Mouse (Mus musculus) kidney, embryonic 15.5 days (tissue): Measurements from ENCODE around the gene Mlycd. TPM values are rescaled to one million over a fixed set of nuclear protein-coding genes. Genes with fewer than 3 reads are reported as not detected.
A peak's percentile ranks its signal among the peaks of the same experiment; 100 is the strongest.

Experiments used
- ATAC-seq: fragments of 200-750 bp; cut with Nextera tagmentation; replicated peaks from 2 replicates; pipeline ENCODE4 v1.8.0; 2017; ENCODE audit warnings: moderate TSS enrichment; ENCODE audit not compliant: low FRiP score
- H3K27ac ChIP-seq: fragments of 300-500 bp; sonication (generic); 2 replicates; pipeline ENCODE4 v1.5.1; 2015; ENCODE audit warnings: mild to moderate bottlenecking, inconsistent platforms
- H3K27me3 ChIP-seq: fragments of 300-500 bp; sonication (generic); 2 replicates; pipeline ENCODE4 v1.6.1; 2015; ENCODE audit warnings: inconsistent platforms
- H3K36me3 ChIP-seq: fragments of 300-500 bp; sonication (generic); 2 replicates; pipeline ENCODE4 v1.6.1; 2015; ENCODE audit warnings: inconsistent platforms
- H3K4me1 ChIP-seq: fragments of 300-500 bp; sonication (generic); 2 replicates; pipeline ENCODE4 v1.6.1; 2015; ENCODE audit warnings: inconsistent platforms
- H3K4me2 ChIP-seq: fragments of 300-500 bp; sonication (generic); 2 replicates; pipeline ENCODE4 v1.6.1; 2015; ENCODE audit warnings: moderate library complexity, mild to moderate bottlenecking, inconsistent platforms
- H3K4me3 ChIP-seq: fragments of 300-500 bp; sonication (generic); replicated peaks from 2 replicates; pipeline ENCODE4 v1.5.1; 2015; ENCODE audit warnings: mild to moderate bottlenecking, inconsistent platforms
- H3K9ac ChIP-seq: fragments of 300-500 bp; sonication (generic); 2 replicates; pipeline ENCODE4 v1.6.1; 2015; ENCODE audit warnings: mild to moderate bottlenecking, inconsistent platforms
- H3K9me3 ChIP-seq: fragments of 300-500 bp; sonication (generic); replicated peaks from 2 replicates; pipeline ENCODE4 v1.6.1; 2016; ENCODE audit warnings: inconsistent platforms
- WGBS: fragments of 180-500 bp; shearing (Covaris S2); methylation state at CpG from one replicate; pipeline ENCODE4 v1.1.7; 2015; ENCODE audit warnings: mixed read lengths; 5-methylcytosine and 5-hydroxymethylcytosine counted together
- polyA plus RNA-seq: library from polyadenylated mRNA; unstranded; fragments of >200 nt; fragmentation: Nextera tagmentation; extraction: Ambion mirVana; gene quantifications from 2 replicates; pipeline ENCODE4 v1.2.1, GENCODE M21; 2015

Gene Mlycd
- polyA plus RNA-seq, 1 experiment from 2014 or later: 11.7 TPM

DNA sequence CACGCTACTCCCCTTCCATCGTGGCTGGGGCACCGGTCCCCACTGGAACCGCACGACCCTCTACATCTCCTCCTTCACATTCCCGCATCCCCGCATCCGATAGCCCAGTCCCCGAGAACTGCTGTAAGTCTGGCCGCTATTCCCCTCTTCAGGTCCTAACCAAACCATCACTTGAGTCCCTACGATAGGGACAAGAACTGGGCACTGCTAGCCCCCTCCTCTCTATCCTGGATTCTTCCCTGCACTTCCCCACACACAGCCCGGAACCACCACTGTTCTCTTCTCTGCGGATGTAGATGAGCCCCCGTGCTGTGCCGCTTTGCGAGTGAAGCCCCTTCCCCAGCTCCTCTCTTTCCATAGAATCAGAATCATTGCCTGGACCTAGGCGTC is 53.1 kb downstream of the Mlycd start:
- peak overlapping the region; percentile 98 for H3K4me2 ChIP-seq
- no peaks in the 10 kb centered on the region for H3K36me3 ChIP-seq
- no peak for ATAC-seq
- peaks cover 16% of the 10 kb centered on the region for H3K4me1 ChIP-seq
- WGBS: 2% methylated on average over 17 of the region's 17 CpGs
- H3K9me3 ChIP-seq: no peaks in the 10 kb centered on the region
- H3K9ac ChIP-seq: no peak overlapping the region
- H3K27me3 ChIP-seq: peaks cover 42% of the 10 kb centered on the region
- H3K4me3 ChIP-seq: peak overlapping the region; percentile 69
- H3K27ac ChIP-seq: no peak overlapping the region

- Histone ChIP-seq H3K4me2 (no peak overlapping the region), H3K9ac (no peak overlapping the region), H3K4me1 (peaks cover 16% of the 10 kb centered on the region), H3K27me3 (peaks cover 42% of the 10 kb centered on the region), H3K27ac (no peak overlapping the region), H3K4me3 (no peak overlapping the region), H3K9me3 (no peaks in the 10 kb centered on the region), H3K36me3 (no peaks in the 10 kb centered on the region)
- ATAC-seq: no peak
- WGBS: 82% methylated on average over 12 of the region's 12 CpGs
Measured at GRCm38 (mm10) chr8:119449627-119450026, 54.9 kb downstream of the Mlycd start.

- Histone ChIP-seq H3K36me3 (no peaks in the 10 kb centered on the region), H3K9me3 (no peaks in the 10 kb centered on the region), H3K4me1 (peaks cover 18% of the 10 kb centered on the region), H3K4me3 (no peak overlapping the region), H3K4me2 (no peak overlapping the region), H3K27me3 (peaks cover 34% of the 10 kb centered on the region), H3K9ac (no peak overlapping the region), H3K27ac (no peak overlapping the region)
- ATAC-seq: no peak
- 92% methylated on average over 4 of the region's 4 CpGs for WGBS
Measured at GRCm38 (mm10) chr8:119451131-119451530, 56.5 kb downstream of the Mlycd start.

DNA sequence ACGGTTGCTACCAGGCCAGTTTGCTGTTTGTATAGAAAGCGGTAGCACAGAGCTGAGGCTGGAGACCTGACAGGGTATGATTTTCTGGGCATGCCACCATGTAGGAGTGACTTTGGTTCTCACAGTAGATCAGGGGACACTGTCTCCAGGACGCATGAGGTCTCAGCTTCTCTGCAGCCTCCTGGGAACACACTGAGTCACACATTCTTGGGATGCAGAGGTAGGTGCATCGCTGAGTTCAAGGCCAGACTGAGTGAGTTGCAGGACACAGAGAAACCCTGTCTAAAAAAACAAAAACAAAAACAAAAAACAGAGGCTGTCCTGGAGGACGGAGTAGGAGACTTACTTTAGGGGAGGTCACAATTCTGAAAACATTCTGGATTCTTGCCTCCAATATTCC is 58.2 kb downstream of the Mlycd start:
- ATAC-seq: no peak
- WGBS: 84% methylated on average over 5 of the region's 5 CpGs
- Histone ChIP-seq H3K4me1 (peaks cover 6% of the 10 kb centered on the region; the same call in 1 of the 2 replicates), H3K4me2 (no peak overlapping the region), H3K9ac (no peak overlapping the region), H3K27me3 (peaks cover 24% of the 10 kb centered on the region), H3K27ac (no peak overlapping the region), H3K4me3 (no peak overlapping the region), H3K9me3 (no peaks in the 10 kb centered on the region), H3K36me3 (no peaks in the 10 kb centered on the region)

- Histone ChIP-seq H3K4me1 (peaks cover 10% of the 10 kb centered on the region; the same call in 1 of the 2 replicates), H3K4me3 (no peak overlapping the region), H3K9me3 (no peaks in the 10 kb centered on the region), H3K27me3 (0 out of 2 replicates have a peak, but pooled peaks cover 4% of the 10 kb centered on the region), H3K36me3 (no peaks in the 10 kb centered on the region), H3K4me2 (no peak overlapping the region), H3K9ac (no peak overlapping the region), H3K27ac (no peak overlapping the region)
- ATAC-seq: no peak
- 81% methylated on average over 5 of the region's 5 CpGs for WGBS
Measured at GRCm38 (mm10) chr8:119456045-119456444, 61.4 kb downstream of the Mlycd start.

DNA sequence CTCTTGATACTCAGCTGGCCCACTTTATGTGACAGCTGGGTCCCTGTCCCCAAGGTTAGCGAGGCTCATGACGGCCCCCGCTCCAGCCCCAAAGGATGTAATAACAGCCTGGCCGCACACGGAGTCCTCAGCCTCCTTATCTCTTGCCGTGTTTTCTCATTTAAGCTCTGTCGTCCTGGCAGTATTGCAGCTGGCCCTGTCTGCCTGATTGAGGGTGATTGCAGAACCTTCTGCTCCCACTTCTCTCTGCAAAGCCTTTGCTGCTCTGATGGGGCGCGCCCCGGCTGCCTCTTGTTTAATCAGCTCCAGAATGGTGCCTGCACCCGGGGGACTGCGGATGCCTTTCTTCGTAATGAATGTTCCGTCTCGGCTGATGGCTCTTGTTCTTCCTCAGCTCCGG is 65.0 kb downstream of the Mlycd start:
- H3K9ac ChIP-seq: no peak overlapping the region
- WGBS: 31% methylated on average over 16 of the region's 16 CpGs
- no peak overlapping the region for H3K27ac ChIP-seq
- peaks cover 25% of the 10 kb centered on the region for H3K4me1 ChIP-seq
- no peak overlapping the region for H3K4me2 ChIP-seq
- no peaks in the 10 kb centered on the region for H3K9me3 ChIP-seq
- peaks cover 7% of the 10 kb centered on the region; the same call in 1 of the 2 replicates for H3K27me3 ChIP-seq
- ATAC-seq: no peak
- H3K4me3 ChIP-seq: no peak overlapping the region
- H3K36me3 ChIP-seq: no peaks in the 10 kb centered on the region

Other genes with a start within 250 kb of the Mlycd start
- 322 TPM in 2 replicates for gene Hsbp1, start 50.4 kb upstream of the Mlycd start, polyA plus RNA-seq
- 2.0 and 3.5 TPM in 2 replicates for gene Osgin1, start 39.2 kb downstream of the Mlycd start, polyA plus RNA-seq
- gene Necab2, start 51.8 kb downstream of the Mlycd start, polyA plus RNA-seq: 2.3 and 3.3 TPM in 2 replicates
- gene Slc38a8, start 106.8 kb downstream of the Mlycd start, polyA plus RNA-seq: 0.08 TPM in 1 of 2 replicates, not detected in the other
- gene Mbtps1, start 163.9 kb downstream of the Mlycd start, polyA plus RNA-seq: 115 and 123 TPM in 2 replicates
- 31.3 and 32.5 TPM in 2 replicates for gene Hsdl1, start 180.3 kb downstream of the Mlycd start, polyA plus RNA-seq
- 0.23 and 0.28 TPM in 2 replicates for gene Dnaaf1, start 180.4 kb downstream of the Mlycd start, polyA plus RNA-seq
- gene Taf1c, start 210.3 kb downstream of the Mlycd start, polyA plus RNA-seq: 10.8 and 12.9 TPM in 2 replicates
- gene Adad2, start 217.9 kb downstream of the Mlycd start, polyA plus RNA-seq: not detected in 2 replicates
- gene Kcng4, start 240.8 kb downstream of the Mlycd start, polyA plus RNA-seq: 0.05 TPM in 1 of 2 replicates, not detected in the other